Mouse (Mus musculus): ENCODE data around the gene Ip6k2. TPM values are rescaled to one million over a fixed set of nuclear protein-coding genes. Genes with fewer than 3 reads are reported as not detected.
A peak's percentile ranks its signal among the peaks of the same experiment; 100 is the strongest.

Gene Ip6k2
- polyA plus RNA-seq, 1 experiment from 2014 or later: 88.1 TPM

DNA sequence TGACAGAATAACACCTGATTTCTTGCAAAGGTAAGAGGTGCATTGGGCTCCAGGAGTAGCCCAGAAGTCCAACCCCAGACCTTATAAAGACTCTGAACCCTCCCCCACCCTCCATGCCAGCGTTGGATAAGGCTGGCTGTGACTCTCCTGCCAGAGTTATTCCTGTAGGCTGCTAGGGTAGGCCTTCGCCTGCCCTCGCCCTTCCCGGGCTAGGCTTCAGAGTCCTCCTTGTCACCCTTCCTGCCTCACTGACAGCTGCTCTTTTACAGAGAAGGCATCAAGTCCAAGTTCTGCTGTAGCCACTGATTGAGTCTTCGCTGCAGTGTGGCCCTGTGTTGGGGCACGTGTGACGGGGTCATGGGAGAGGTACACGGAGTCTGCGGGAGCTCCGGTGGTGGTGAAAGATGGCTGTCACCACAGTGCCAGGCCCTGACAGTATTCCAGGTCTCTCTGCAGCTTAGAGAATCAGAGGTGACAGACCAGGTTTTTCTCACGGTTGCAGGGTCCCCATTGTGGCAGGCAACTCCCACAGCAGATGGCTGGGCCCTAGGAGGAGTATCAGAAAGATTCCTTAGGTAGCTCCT lies 34.9 kb upstream of the Ip6k2 start:
- Histone ChIP-seq H3K36me3 (ENCODE audit: insufficient read depth) (peaks cover 44% of the 10 kb centered on the region), H3K27ac (ENCODE audit: low read depth) (no peak overlapping the region), H3K9ac (no peak overlapping the region), H3K4me3 (ENCODE audit: low read depth, low read length) (no peak overlapping the region), H3K27me3 (ENCODE audit: insufficient read depth, low read length) (no peaks in the 10 kb centered on the region), H3K4me2 (no peak overlapping the region), H3K4me1 (ENCODE audit: insufficient read depth) (no peaks in the 10 kb centered on the region), H3K9me3 (ENCODE audit: low read depth, low read length) (no peaks in the 10 kb centered on the region)
- no peak for ATAC-seq (ENCODE audit: insufficient read depth)
- WGBS: 71% methylated on average over 11 of the region's 11 CpGs
- no peak for TF ChIP-seq CTCF (IDR thresholded peaks at IDR 0.05; ENCODE audit: low read depth)
- DNase-seq: no peak

DNA sequence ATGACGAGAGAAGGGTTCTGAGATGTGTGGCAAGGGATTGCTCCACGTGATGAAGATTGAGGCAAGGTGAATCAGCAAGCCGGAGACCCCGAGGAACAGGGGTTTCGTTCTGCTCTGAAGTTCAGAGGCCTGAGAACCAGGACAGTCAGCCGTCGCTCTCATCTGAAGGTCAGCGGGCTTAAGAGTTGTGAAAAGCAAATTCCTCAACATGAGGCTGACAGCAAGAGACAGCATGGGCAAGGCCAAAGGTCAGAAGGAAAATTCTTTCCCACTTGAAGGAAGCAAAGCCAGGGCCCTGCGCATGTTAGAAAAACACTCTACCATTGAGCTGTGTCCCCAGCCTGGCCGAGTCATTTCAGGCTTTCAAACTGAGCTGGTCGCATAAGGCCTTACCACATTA lies 33.0 kb upstream of the Ip6k2 start:
- TF ChIP-seq CTCF (IDR thresholded peaks at IDR 0.05; ENCODE audit: low read depth): no peak
- H3K4me1 ChIP-seq (ENCODE audit: insufficient read depth): no peaks in the 10 kb centered on the region
- DNase-seq: no peak
- no peak overlapping the region for H3K4me2 ChIP-seq
- peaks cover 31% of the 10 kb centered on the region for H3K36me3 ChIP-seq (ENCODE audit: insufficient read depth)
- WGBS: 76% methylated on average over 11 of the region's 11 CpGs
- H3K27ac ChIP-seq (ENCODE audit: low read depth): no peak overlapping the region
- no peaks in the 10 kb centered on the region for H3K9me3 ChIP-seq (ENCODE audit: low read depth, low read length)
- no peak overlapping the region for H3K9ac ChIP-seq
- no peak for ATAC-seq (ENCODE audit: insufficient read depth)
- H3K27me3 ChIP-seq (ENCODE audit: insufficient read depth, low read length): no peaks in the 10 kb centered on the region
- H3K4me3 ChIP-seq (ENCODE audit: low read depth, low read length): no peak overlapping the region

DNA sequence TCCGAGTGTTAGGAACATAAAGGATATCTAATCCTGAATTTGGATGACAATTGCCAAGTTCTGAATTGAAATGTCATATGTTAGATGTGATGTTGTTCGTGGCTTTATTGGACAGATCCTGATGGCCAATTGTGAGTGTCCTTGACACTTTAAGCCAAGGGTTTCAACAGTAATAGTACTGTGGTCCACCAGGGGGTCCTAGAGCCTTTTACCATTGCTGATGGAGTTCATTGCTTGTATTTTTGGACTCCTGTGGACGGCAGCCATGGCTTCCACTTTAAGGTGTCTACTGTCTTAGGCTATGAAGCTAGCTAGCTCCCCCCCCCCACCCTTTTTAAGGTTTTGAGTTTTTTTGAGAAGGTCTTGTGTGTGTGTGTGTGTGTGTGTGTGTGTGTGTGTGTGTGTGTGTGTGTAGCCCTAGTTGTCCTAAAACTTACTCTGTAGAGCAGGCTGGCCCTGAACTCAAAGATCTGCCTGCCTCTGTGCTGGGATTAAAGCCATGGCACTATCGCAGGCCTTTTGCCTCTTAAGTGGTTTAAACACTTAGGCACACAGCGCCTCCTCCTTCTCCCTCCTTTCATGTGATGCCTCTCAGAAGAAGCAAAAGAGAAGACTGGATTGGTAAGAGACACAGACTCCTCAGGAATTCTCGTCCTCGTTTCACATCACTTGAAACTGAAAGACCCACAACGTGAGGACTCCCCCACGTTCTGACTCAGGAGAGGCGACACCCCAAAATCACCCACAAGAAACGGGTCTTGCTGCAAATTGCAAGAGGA lies 31.3 kb upstream of the Ip6k2 start:
- peaks cover 16% of the 10 kb centered on the region; the same call in 1 of the 2 replicates for H3K36me3 ChIP-seq (ENCODE audit: insufficient read depth)
- no peaks in the 10 kb centered on the region for H3K9me3 ChIP-seq (ENCODE audit: low read depth, low read length)
- ATAC-seq (ENCODE audit: insufficient read depth): no peak
- 81% methylated on average over 11 of the region's 11 CpGs for WGBS
- no peak overlapping the region for H3K4me3 ChIP-seq (ENCODE audit: low read depth, low read length)
- no peak overlapping the region for H3K9ac ChIP-seq
- no peak for DNase-seq
- H3K4me1 ChIP-seq (ENCODE audit: insufficient read depth): no peaks in the 10 kb centered on the region
- H3K4me2 ChIP-seq: no peak overlapping the region
- no peak overlapping the region for H3K27ac ChIP-seq (ENCODE audit: low read depth)
- no peak for TF ChIP-seq CTCF (IDR thresholded peaks at IDR 0.05; ENCODE audit: low read depth)
- no peaks in the 10 kb centered on the region for H3K27me3 ChIP-seq (ENCODE audit: insufficient read depth, low read length)

DNA sequence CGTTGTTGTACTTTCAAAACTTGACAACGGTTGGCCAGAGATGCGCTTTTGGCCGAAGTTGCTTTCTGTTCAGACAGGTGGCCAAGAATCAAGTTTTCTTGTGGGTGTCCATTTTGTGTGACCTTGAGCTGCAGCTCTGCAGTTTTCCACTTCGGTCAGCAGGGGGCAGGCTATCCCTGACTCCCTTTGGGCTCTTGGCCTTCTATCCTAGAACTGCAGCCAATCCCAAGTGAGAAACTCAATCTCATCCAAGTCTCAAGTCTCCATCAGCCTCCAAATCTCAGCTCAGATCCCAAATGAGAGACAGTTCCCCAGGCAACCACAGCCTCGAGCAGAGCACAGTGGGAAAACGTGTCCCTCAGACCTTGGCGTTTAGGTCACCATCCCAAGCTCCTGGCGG lies 30.3 kb upstream of the Ip6k2 start:
- H3K36me3 ChIP-seq (ENCODE audit: insufficient read depth): peaks cover 6% of the 10 kb centered on the region; the same call in 1 of the 2 replicates
- no peak overlapping the region for H3K4me3 ChIP-seq (ENCODE audit: low read depth, low read length)
- H3K27ac ChIP-seq (ENCODE audit: low read depth): no peak overlapping the region
- no peaks in the 10 kb centered on the region for H3K9me3 ChIP-seq (ENCODE audit: low read depth, low read length)
- ATAC-seq (ENCODE audit: insufficient read depth): no peak
- no peak overlapping the region for H3K9ac ChIP-seq
- H3K4me1 ChIP-seq (ENCODE audit: insufficient read depth): no peaks in the 10 kb centered on the region
- 70% methylated on average over 9 of the region's 9 CpGs for WGBS
- H3K27me3 ChIP-seq (ENCODE audit: insufficient read depth, low read length): no peaks in the 10 kb centered on the region
- TF ChIP-seq CTCF (IDR thresholded peaks at IDR 0.05; ENCODE audit: low read depth): peak; percentile 78
- no peak overlapping the region for H3K4me2 ChIP-seq
- peak; percentile 77 for DNase-seq

- no peak for ATAC-seq (ENCODE audit: insufficient read depth)
- Histone ChIP-seq H3K4me2 (no peak overlapping the region), H3K9me3 (ENCODE audit: low read depth, low read length) (no peaks in the 10 kb centered on the region), H3K36me3 (ENCODE audit: insufficient read depth) (no peaks in the 10 kb centered on the region), H3K27me3 (ENCODE audit: insufficient read depth, low read length) (no peaks in the 10 kb centered on the region), H3K4me1 (ENCODE audit: insufficient read depth) (no peaks in the 10 kb centered on the region), H3K27ac (ENCODE audit: low read depth) (no peak overlapping the region), H3K4me3 (ENCODE audit: low read depth, low read length) (no peak overlapping the region), H3K9ac (no peak overlapping the region)
- TF ChIP-seq CTCF (IDR thresholded peaks at IDR 0.05; ENCODE audit: low read depth): no peak
- 82% methylated on average over 3 of the region's 3 CpGs for WGBS
- DNase-seq: no peak
Measured at GRCm38 (mm10) chr9:108753976-108754375, 29.6 kb upstream of the Ip6k2 start.

GRCm38 (mm10) chr9:108754423-108754822 lies 29.2 kb upstream of the Ip6k2 start:
- no peaks in the 10 kb centered on the region for H3K4me1 ChIP-seq (ENCODE audit: insufficient read depth)
- no peak for ATAC-seq (ENCODE audit: insufficient read depth)
- H3K4me3 ChIP-seq (ENCODE audit: low read depth, low read length): no peak overlapping the region

GRCm38 (mm10) chr9:108757406-108757805 lies 26.2 kb upstream of the Ip6k2 start:
- DNase-seq (peak; percentile 42), ATAC-seq (ENCODE audit: insufficient read depth) (no peak)
- Histone ChIP-seq H3K4me1 (ENCODE audit: insufficient read depth) (no peaks in the 10 kb centered on the region), H3K9me3 (ENCODE audit: low read depth, low read length) (no peaks in the 10 kb centered on the region), H3K27me3 (ENCODE audit: insufficient read depth, low read length) (no peaks in the 10 kb centered on the region), H3K4me2 (no peak overlapping the region), H3K9ac (no peak overlapping the region), H3K27ac (ENCODE audit: low read depth) (no peak overlapping the region), H3K4me3 (ENCODE audit: low read depth, low read length) (no peak overlapping the region), H3K36me3 (ENCODE audit: insufficient read depth) (no peaks in the 10 kb centered on the region)
- WGBS: 30% methylated on average over 6 of the region's 6 CpGs
- no peak for TF ChIP-seq CTCF (IDR thresholded peaks at IDR 0.05; ENCODE audit: low read depth)

More at GRCm38 (mm10) chr9:108754423-108754822, 29.2 kb upstream of the Ip6k2 start:
- DNase-seq: no peak
- no peak for TF ChIP-seq CTCF (IDR thresholded peaks at IDR 0.05; ENCODE audit: low read depth)
- H3K9ac ChIP-seq: no peak overlapping the region
- H3K27me3 ChIP-seq (ENCODE audit: insufficient read depth, low read length): no peaks in the 10 kb centered on the region
- H3K36me3 ChIP-seq (ENCODE audit: insufficient read depth): no peaks in the 10 kb centered on the region
- 85% methylated on average over 5 of the region's 5 CpGs for WGBS
- H3K4me2 ChIP-seq: no peak overlapping the region
- H3K27ac ChIP-seq (ENCODE audit: low read depth): no peak overlapping the region
- H3K9me3 ChIP-seq (ENCODE audit: low read depth, low read length): no peaks in the 10 kb centered on the region

Data from lung, embryonic 14.5 days (tissue).